Mouse (Mus musculus) MEL (cell line): ENCODE results near the gene Slc39a9. TPM values are rescaled to one million over a fixed set of nuclear protein-coding genes. Genes with fewer than 3 reads are reported as not detected.

Experiments used
- DNase-seq: peaks from one replicate; pipeline ENCODE4 v3.0.0; 2011; ENCODE audit warnings: low read depth, low spot score
- H3K27ac ChIP-seq: 2 replicates; pipeline ENCODE4 v1.5.1; 2012; ENCODE audit warnings: low read depth, mild to moderate bottlenecking, control low read depth, low read length, moderate library complexity; ENCODE audit not compliant: control insufficient read depth
- H3K27me3 ChIP-seq, 2 experiments: fragments of 150-350 bp in 1 of 2; sonication (generic) in 1 of 2; 2 replicates each; pipeline ENCODE4 v1.6.1; 2012; ENCODE audit warnings: low read length in 2 of 2, mild to moderate bottlenecking in 2 of 2, improper control_type of control experiment in 1 of 2, moderate library complexity in 1 of 2; ENCODE audit not compliant: insufficient read depth in 2 of 2, control insufficient read depth in 1 of 2
- H3K36me3 ChIP-seq, 2 experiments: 2 replicates each; pipeline ENCODE4 v1.6.1; 2012 to 2014; ENCODE audit warnings: low read length in 2 of 2, improper control_type of control experiment in 1 of 2, inconsistent platforms in 1 of 2, mild to moderate bottlenecking in 1 of 2; ENCODE audit not compliant: insufficient read depth in 2 of 2, control insufficient read depth in 1 of 2
- H3K4me1 ChIP-seq, 2 experiments: fragments of 150-350 bp in 1 of 2; sonication (generic) in 1 of 2; 2 replicates each; pipeline ENCODE4 v1.6.1; 2012; ENCODE audit warnings: low read length in 2 of 2, improper control_type of control experiment in 1 of 2, mild to moderate bottlenecking in 1 of 2; ENCODE audit not compliant: insufficient read depth in 2 of 2, control insufficient read depth in 1 of 2
- H3K4me3 ChIP-seq, 2 experiments: fragments of 150-350 bp in 1 of 2; sonication (generic) in 1 of 2; 2 replicates each; pipeline ENCODE4 v1.5.1; 2012; ENCODE audit warnings: low read depth in 2 of 2, low read length in 2 of 2, mild to moderate bottlenecking in 2 of 2, moderate library complexity in 2 of 2, control low read depth in 1 of 2, improper control_type of control experiment in 1 of 2; ENCODE audit not compliant: control insufficient read depth in 1 of 2, insufficient read depth in 1 of 2
- H3K79me2 ChIP-seq: 2 replicates; pipeline ENCODE4 v1.6.1; 2012; ENCODE audit warnings: mild to moderate bottlenecking, low read length, moderate library complexity; ENCODE audit not compliant: control insufficient read depth, poor library complexity, insufficient read depth
- H3K9ac ChIP-seq: 2 replicates; pipeline ENCODE4 v1.6.1; 2012; ENCODE audit warnings: low read depth, mild to moderate bottlenecking, control low read depth, low read length, moderate library complexity; ENCODE audit not compliant: control insufficient read depth, poor library complexity, severe bottlenecking
- H3K9me3 ChIP-seq: fragments of 150-350 bp; sonication (generic); replicated peaks from 2 replicates; pipeline ENCODE4 v1.6.1; 2012; ENCODE audit warnings: mild to moderate bottlenecking, low read length, improper control_type of control experiment, moderate library complexity; ENCODE audit not compliant: insufficient read depth
- CHD1 ChIP-seq: IDR thresholded peaks from 2 replicates; pipeline ENCODE4 v1.6.1; 2012; ENCODE audit warnings: low read depth, mild to moderate bottlenecking, inconsistent platforms, low read length, improper control_type of control experiment
- CHD2 ChIP-seq: IDR thresholded peaks from 2 replicates; pipeline ENCODE4 v1.6.1; 2011; ENCODE audit warnings: low read length, improper control_type of control experiment
- CTCF ChIP-seq, 3 experiments: IDR thresholded peaks in 2 of 3; conservative IDR thresholded peaks in 1 of 3; 2 replicates each; pipeline ENCODE4 v1.5.1; 2011 to 2012; ENCODE audit warnings: low read length in 3 of 3, low read depth in 2 of 3, mild to moderate bottlenecking in 2 of 3, improper control_type of control experiment in 1 of 3, inconsistent platforms in 1 of 3, mixed read lengths in 1 of 3, moderate library complexity in 1 of 3; ENCODE audit not compliant: control insufficient read depth in 1 of 3, insufficient read depth in 1 of 3, poor library complexity in 1 of 3, severe bottlenecking in 1 of 3
- E2F4 ChIP-seq: IDR thresholded peaks from 2 replicates; pipeline ENCODE4 v1.6.1; 2011; ENCODE audit warnings: low read depth, low read length, improper control_type of control experiment, borderline replicate concordance
- ELF1 ChIP-seq: IDR thresholded peaks from 2 replicates; pipeline ENCODE4 v1.6.1; 2014; ENCODE audit warnings: low read depth, mild to moderate bottlenecking, inconsistent platforms, low read length, improper control_type of control experiment, moderate library complexity
- EP300 ChIP-seq, 2 experiments: IDR thresholded peaks; 2 replicates each; pipeline ENCODE4 v1.6.1; 2011; ENCODE audit warnings: improper control_type of control experiment in 2 of 2, low read length in 2 of 2, low read depth in 1 of 2, mild to moderate bottlenecking in 1 of 2
- ETS1 ChIP-seq: IDR thresholded peaks from 2 replicates; pipeline ENCODE4 v1.6.1; 2012; ENCODE audit warnings: low read depth, mild to moderate bottlenecking, inconsistent platforms, low read length, improper control_type of control experiment, moderate library complexity
- GABPA ChIP-seq: IDR thresholded peaks from 2 replicates; pipeline ENCODE4 v1.6.1; 2012; ENCODE audit warnings: low read depth, mild to moderate bottlenecking, inconsistent platforms, low read length, improper control_type of control experiment, moderate library complexity
- GATA1 ChIP-seq: IDR thresholded peaks from 2 replicates; pipeline ENCODE4 v1.6.1; 2011; ENCODE audit warnings: low read depth, low read length, improper control_type of control experiment
- HCFC1 ChIP-seq: IDR thresholded peaks from 2 replicates; pipeline ENCODE4 v1.6.1; 2012; ENCODE audit warnings: low read depth, mild to moderate bottlenecking, inconsistent platforms, low read length, improper control_type of control experiment, moderate library complexity
- JUND ChIP-seq: IDR thresholded peaks from 2 replicates; pipeline ENCODE4 v1.6.1; 2011; ENCODE audit warnings: low read depth, mild to moderate bottlenecking, improper control_type of control experiment, low read length
- KAT2A ChIP-seq: conservative IDR thresholded peaks from 2 replicates; pipeline ENCODE4 v1.6.1; 2012; ENCODE audit warnings: low read depth, low read length, improper control_type of control experiment, inconsistent platforms
- MAFK ChIP-seq: IDR thresholded peaks from 2 replicates; pipeline ENCODE4 v1.6.1; 2011; ENCODE audit warnings: low read depth, mild to moderate bottlenecking, low read length, improper control_type of control experiment, borderline replicate concordance
- MAX ChIP-seq: IDR thresholded peaks from 2 replicates; pipeline ENCODE4 v1.6.1; 2011; ENCODE audit warnings: low read length, improper control_type of control experiment
- MAZ ChIP-seq: IDR thresholded peaks from 2 replicates; pipeline ENCODE4 v1.6.1; 2012; ENCODE audit warnings: low read depth, mild to moderate bottlenecking, inconsistent platforms, low read length, improper control_type of control experiment
- MEF2A ChIP-seq: IDR thresholded peaks from 2 replicates; pipeline ENCODE4 v1.6.1; 2014; ENCODE audit warnings: low read depth, mild to moderate bottlenecking, inconsistent platforms, low read length, improper control_type of control experiment; ENCODE audit not compliant: poor library complexity, insufficient replicate concordance, severe bottlenecking; ENCODE audit errors: extremely low read depth
- MXI1 ChIP-seq: IDR thresholded peaks from 2 replicates; pipeline ENCODE4 v1.6.1; 2011; ENCODE audit warnings: mild to moderate bottlenecking, low read depth, low read length, improper control_type of control experiment
- MYB ChIP-seq: IDR thresholded peaks from 2 replicates; pipeline ENCODE4 v1.6.1; 2011; ENCODE audit warnings: mild to moderate bottlenecking, low read depth, low read length, improper control_type of control experiment
- MYC ChIP-seq: IDR thresholded peaks from 2 replicates; pipeline ENCODE4 v1.6.1; 2011; ENCODE audit warnings: low read depth, mild to moderate bottlenecking, low read length, improper control_type of control experiment, moderate library complexity
- NELFE ChIP-seq: IDR thresholded peaks from 2 replicates; pipeline ENCODE4 v1.6.1; 2011; ENCODE audit warnings: low read depth, low read length, improper control_type of control experiment
- POLR2A ChIP-seq, 2 experiments: IDR thresholded peaks; 2 replicates each; pipeline ENCODE4 v1.6.1; 2011 to 2012; ENCODE audit warnings: low read length in 2 of 2, mild to moderate bottlenecking in 2 of 2, control low read depth in 1 of 2, improper control_type of control experiment in 1 of 2, low read depth in 1 of 2, moderate library complexity in 1 of 2; ENCODE audit not compliant: control insufficient read depth in 1 of 2, insufficient read depth in 1 of 2, poor library complexity in 1 of 2
- POLR2AphosphoS2 ChIP-seq: IDR thresholded peaks from 2 replicates; pipeline ENCODE4 v1.6.1; 2011; ENCODE audit warnings: low read length, improper control_type of control experiment
- POLR2AphosphoS5 ChIP-seq: IDR thresholded peaks from 2 replicates; pipeline ENCODE4 v1.6.1; 2012; ENCODE audit warnings: low read depth, borderline replicate concordance, mild to moderate bottlenecking, inconsistent platforms, low read length, moderate library complexity, mixed read lengths
- RAD21 ChIP-seq: IDR thresholded peaks from 2 replicates; pipeline ENCODE4 v1.6.1; 2011; ENCODE audit warnings: mild to moderate bottlenecking, low read depth, low read length, improper control_type of control experiment
- RCOR1 ChIP-seq: IDR thresholded peaks from 2 replicates; pipeline ENCODE4 v1.6.1; 2012; ENCODE audit warnings: low read depth, mild to moderate bottlenecking, inconsistent platforms, low read length, improper control_type of control experiment
- SIN3A ChIP-seq: IDR thresholded peaks from 2 replicates; pipeline ENCODE4 v1.6.1; 2012; ENCODE audit warnings: low read length, improper control_type of control experiment, inconsistent platforms
- SMC3 ChIP-seq: IDR thresholded peaks from 2 replicates; pipeline ENCODE4 v1.6.1; 2011; ENCODE audit warnings: low read depth, low read length, improper control_type of control experiment
- TAL1 ChIP-seq: IDR thresholded peaks from 2 replicates; pipeline ENCODE4 v1.6.1; 2012; ENCODE audit warnings: mild to moderate bottlenecking, inconsistent platforms, low read length, moderate library complexity, mixed read lengths
- TBP ChIP-seq: IDR thresholded peaks from 2 replicates; pipeline ENCODE4 v1.8.0; 2011; ENCODE audit warnings: low read depth, low read length, improper control_type of control experiment
- TCF12 ChIP-seq: IDR thresholded peaks from 2 replicates; pipeline ENCODE4 v1.6.1; 2014; ENCODE audit warnings: low read depth, mild to moderate bottlenecking, inconsistent platforms, low read length, improper control_type of control experiment, moderate library complexity
- USF1 ChIP-seq: IDR thresholded peaks from 2 replicates; pipeline ENCODE4 v1.6.1; 2014; ENCODE audit warnings: low read depth, mild to moderate bottlenecking, inconsistent platforms, low read length, improper control_type of control experiment, moderate library complexity
- USF2 ChIP-seq, 2 experiments: IDR thresholded peaks; 2 replicates each; pipeline ENCODE4 v1.6.1; 2011 to 2012; ENCODE audit warnings: improper control_type of control experiment in 2 of 2, low read length in 2 of 2, borderline replicate concordance in 1 of 2, inconsistent platforms in 1 of 2, low read depth in 1 of 2, mild to moderate bottlenecking in 1 of 2; ENCODE audit not compliant: insufficient read depth in 1 of 2
- ZC3H11A ChIP-seq: IDR thresholded peaks from 2 replicates; pipeline ENCODE4 v1.6.1; 2012; ENCODE audit warnings: low read depth, mild to moderate bottlenecking, inconsistent platforms, low read length, improper control_type of control experiment
- ZKSCAN1 ChIP-seq: IDR thresholded peaks from 2 replicates; pipeline ENCODE4 v1.6.1; 2012; ENCODE audit warnings: low read depth, mild to moderate bottlenecking, inconsistent platforms, low read length, improper control_type of control experiment, moderate library complexity
- ZMIZ1 ChIP-seq: IDR thresholded peaks from 2 replicates; pipeline ENCODE4 v1.6.1; 2012; ENCODE audit warnings: low read depth, mild to moderate bottlenecking, inconsistent platforms, low read length, improper control_type of control experiment, moderate library complexity
- ZNF384 ChIP-seq: IDR thresholded peaks from 2 replicates; pipeline ENCODE4 v1.6.1; 2012; ENCODE audit warnings: low read depth, mild to moderate bottlenecking, inconsistent platforms, low read length, improper control_type of control experiment
- polyA plus RNA-seq, 2 experiments: library from polyadenylated mRNA; stranded (reverse) in 1 of 2; unstranded in 1 of 2; fragments of >175 nt in 1 of 2; fragments of >200 nt in 1 of 2; gene quantifications; 2 replicates each; pipeline versions ENCODE4 v1.2.1 to v1.2.4; 2012; ENCODE audit warnings: low replicate concordance in 2 of 2, low read depth in 1 of 2; ENCODE audit not compliant: insufficient read length in 2 of 2, insufficient read depth in 1 of 2, missing spikeins in 1 of 2
- total RNA-seq: library from RNA; depleted of rRNA; stranded (reverse); fragments of 300-350 nt; gene quantifications from 2 replicates; pipeline ENCODE4 v1.2.3, GENCODE M21; 2012; rRNA removed

The Slc39a9 gene
- total RNA-seq = 12.3 and 13.1 TPM in 2 replicates
- polyA plus RNA-seq = 10 to 100 TPM in 1 of 2 experiments, not detected in 1; 34.4 TPM

DNA sequence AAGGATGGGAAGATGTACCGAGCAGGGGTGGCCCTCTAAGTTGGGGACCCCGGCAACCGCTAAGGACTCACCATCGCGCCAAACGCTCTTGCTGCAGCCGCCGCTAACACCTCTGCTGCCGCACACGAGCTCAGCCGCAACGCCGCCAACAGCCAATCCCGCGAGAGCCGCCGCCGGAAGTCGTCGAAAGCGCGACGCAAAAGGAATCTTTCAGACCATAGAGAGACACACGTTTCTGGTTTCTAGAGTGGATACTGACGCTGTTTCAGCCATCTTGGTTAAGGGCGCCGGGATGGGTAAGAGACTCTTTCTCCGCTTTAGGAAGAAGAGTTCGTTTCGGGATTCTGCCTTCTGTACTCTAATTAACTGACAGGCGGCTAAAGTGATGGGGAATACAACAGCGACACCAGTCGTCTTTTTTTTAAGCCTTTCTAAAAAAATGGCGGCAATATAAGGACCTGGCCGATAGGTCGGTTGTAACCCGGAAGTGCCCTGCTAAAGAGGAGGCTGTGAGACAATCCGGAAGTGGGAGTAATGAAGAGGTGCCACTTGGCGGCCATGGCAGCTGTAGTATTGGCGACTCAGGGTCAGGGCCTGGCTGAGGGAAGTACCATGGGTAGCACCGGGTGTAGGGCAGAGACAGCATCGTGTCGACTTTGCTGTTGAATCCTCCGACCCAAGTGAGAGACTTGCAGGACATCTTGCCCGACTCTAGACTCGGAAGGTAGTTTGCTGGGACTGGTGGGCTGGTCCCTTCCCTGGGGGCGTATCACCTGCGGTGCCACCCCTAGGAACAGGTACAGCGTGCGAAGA is at the start of gene Slc39a9, which contains the start of gene Erh:
Gene Slc39a9, plus strand, starts transcription at position 191 of the 813 bp plus-strand sequence.
Gene Erh, minus strand, starts transcription at position 649 of the 813 bp plus-strand sequence.
- Histone ChIP-seq H3K27me3 (no peaks in the 10 kb centered on the region), H3K4me1 (peaks cover 12 to 13% of the 10 kb centered on the region in 2 experiments; a peak in 3 of 4 replicates), H3K9me3 (no peaks in the 10 kb centered on the region), H3K9ac (peak within 1 kb of the TSS; percentile 91), H3K79me2 (peaks cover 69% of the 10 kb centered on the region), H3K27ac (peak within 1 kb of the TSS; percentile 93), H3K36me3 (peaks cover 27 to 39% of the 10 kb centered on the region in 2 experiments), H3K4me3 (peak within 1 kb of the TSS; percentile 79 to 91)
- DNase-seq = peak; percentile 97
- TF ChIP-seq ZC3H11A (no peak), JUND (no peak), SIN3A (peak; percentile 94), TAL1 (no peak), ZKSCAN1 (no peak), KAT2A (peak; percentile 91), CHD2 (peak; percentile 98), TCF12 (peak; percentile 46; the same call in 1 of the 2 replicates), RCOR1 (no peak), SMC3 (no peak), RAD21 (no peak), ELF1 (peak; percentile 98), GATA1 (no peak), POLR2AphosphoS5 (no peak), HCFC1 (peak; percentile 96), USF2 (IDR thresholded peaks at IDR 0.05; ENCODE audit: borderline replicate concordance in 1 of 2, insufficient read depth in 1 of 2, low read depth in 1 of 2, low read length in 2 of 2) (no peak), USF1 (no peak), ETS1 (0 out of 2 replicates have a peak, but pooled peaks have one; percentile 21), CHD1 (no peak), MAZ (peak; percentile 57; the same call in 1 of the 2 replicates), MXI1 (peak; percentile 91), POLR2AphosphoS2 (peak; percentile 80; the same call in 1 of the 2 replicates), MAFK (no peak), MYB (peak; percentile 79), ZMIZ1 (no peak; the same call in 1 of the 2 replicates), ZNF384 (peak; percentile 74), E2F4 (peak; percentile 95), NELFE (peak; percentile 67; the same call in 1 of the 2 replicates), MEF2A (no peak), EP300 (IDR thresholded peaks at IDR 0.05; ENCODE audit: low read depth in 1 of 2, low read length in 2 of 2) (no peak), POLR2A (IDR thresholded peaks at IDR 0.05; ENCODE audit: control insufficient read depth in 1 of 2, insufficient read depth in 1 of 2, low read depth in 1 of 2, low read length in 2 of 2, poor library complexity in 1 of 2) (peak; percentile 51 to 88), CTCF (IDR thresholded peaks at IDR 0.05 in 2 of 3, conservative IDR thresholded peaks at IDR 0.05 in 1 of 3; ENCODE audit: control insufficient read depth in 1 of 3, insufficient read depth in 1 of 3, low read depth in 2 of 3, low read length in 3 of 3, poor library complexity in 1 of 3, severe bottlenecking in 1 of 3) (0 out of 6 replicates have a peak, but pooled peaks of 1 of the 3 experiments have one; percentile 18), MYC (peak; percentile 97), MAX (peak; percentile 70), TBP (peak; percentile 81), GABPA (no peak)
